Mouse (Mus musculus) testis, postnatal 14 days (tissue): Measurements from ENCODE around the gene Chfr.
A peak's percentile ranks its signal among the peaks of the same experiment; 100 is the strongest.

Experiments used
- DNase-seq: peaks from one replicate; pipeline ENCODE4 v3.0.0; 2021; ENCODE audit warnings: low spot score

Chfr gene

DNA sequence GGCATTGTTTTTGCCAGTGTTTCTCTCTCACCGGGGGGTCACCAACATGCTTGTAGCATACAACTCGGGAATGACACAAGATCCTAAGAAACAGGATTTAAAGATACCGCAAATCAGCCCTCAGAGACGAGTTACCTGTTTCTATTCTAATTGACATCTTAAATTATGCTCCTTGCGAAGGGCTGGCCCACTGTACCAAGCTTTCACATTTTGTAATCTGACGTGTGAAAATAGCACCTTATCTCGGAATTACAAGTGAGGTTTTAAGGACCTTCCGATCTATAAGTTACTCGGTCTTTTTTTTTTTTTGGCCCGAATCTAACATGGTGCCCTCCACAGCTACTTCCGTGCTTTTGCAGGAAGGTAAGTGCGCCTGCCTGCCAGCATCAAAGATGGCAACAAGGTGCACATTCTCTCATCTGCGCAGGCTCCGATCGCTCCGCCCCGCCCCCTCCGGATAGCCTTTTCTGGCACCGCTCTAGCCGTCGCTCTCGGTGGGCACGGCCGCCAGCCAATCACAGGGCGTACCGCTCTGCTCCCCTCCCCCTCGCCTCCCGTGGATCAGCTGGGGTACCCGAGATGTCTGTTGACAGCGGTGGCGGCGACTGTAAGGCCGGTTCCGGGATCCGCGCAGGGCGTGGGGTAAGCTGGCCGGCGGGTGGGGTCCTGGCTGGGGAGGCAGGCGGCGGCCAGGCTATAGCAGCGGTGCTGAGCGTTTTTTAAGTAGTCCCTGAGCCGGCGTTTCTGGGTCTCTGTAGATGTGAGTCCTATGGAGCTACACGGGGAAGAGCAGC is at the start of gene Chfr:
Chfr (plus strand) TSS at position 550 of the 794 bp plus-strand sequence.
- DNase-seq: peak; percentile 98

DNA sequence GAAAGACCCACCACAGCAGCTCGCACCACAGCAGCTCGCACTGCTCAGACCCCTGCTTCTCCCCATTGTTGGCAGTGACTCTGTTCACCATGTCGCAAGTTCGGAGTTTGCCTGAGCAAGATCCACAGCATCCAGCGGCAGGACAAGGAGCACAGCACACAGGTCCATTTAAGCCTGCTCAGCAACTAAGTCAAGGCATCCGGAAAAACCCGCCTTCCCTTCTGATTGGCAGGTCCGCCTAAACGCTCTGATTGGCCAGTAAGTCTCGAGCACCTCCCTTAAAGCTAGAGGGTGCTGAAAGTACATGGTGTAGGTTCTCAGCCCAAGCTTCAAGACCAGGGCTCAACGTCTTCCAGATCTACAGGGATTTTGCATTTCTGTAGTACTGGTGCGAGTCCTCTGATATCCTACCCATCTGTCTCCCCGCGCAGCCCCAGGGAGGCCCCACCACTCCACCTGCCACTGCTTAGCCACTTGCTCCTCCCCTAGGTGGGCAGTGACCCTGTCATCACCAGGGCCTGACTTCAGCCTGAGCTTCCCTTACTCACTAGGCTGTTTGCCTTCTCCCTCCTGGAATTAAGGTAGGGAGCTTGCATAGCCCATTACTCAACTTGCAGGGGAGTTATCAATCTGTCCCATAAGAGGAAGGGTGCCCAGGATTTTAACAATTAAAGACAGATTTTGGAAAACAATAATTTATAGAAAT is 49.3 kb upstream of the Chfr start:
- DNase-seq: peak; percentile 58

DNA sequence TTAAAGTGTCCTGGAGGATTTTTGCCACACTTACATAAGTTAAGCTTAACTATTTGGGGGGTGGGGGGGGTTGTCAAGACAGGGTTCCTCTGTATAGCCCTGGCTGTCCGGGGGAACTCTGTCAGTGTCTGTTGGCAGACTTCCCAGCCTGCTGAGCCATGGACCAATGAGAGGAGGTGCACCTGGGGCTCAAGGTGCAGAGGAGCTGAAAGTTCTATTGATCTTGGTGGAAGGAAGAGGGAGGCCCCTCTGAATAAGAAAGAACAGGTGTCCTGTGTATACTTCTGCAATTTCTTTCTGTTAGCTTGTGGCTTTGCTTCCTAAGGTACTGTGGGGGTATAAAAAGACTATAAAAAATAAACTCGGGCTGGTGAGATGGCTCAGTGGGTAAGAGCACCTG is 44.1 kb upstream of the Chfr start:
- DNase-seq: no peak

DNA sequence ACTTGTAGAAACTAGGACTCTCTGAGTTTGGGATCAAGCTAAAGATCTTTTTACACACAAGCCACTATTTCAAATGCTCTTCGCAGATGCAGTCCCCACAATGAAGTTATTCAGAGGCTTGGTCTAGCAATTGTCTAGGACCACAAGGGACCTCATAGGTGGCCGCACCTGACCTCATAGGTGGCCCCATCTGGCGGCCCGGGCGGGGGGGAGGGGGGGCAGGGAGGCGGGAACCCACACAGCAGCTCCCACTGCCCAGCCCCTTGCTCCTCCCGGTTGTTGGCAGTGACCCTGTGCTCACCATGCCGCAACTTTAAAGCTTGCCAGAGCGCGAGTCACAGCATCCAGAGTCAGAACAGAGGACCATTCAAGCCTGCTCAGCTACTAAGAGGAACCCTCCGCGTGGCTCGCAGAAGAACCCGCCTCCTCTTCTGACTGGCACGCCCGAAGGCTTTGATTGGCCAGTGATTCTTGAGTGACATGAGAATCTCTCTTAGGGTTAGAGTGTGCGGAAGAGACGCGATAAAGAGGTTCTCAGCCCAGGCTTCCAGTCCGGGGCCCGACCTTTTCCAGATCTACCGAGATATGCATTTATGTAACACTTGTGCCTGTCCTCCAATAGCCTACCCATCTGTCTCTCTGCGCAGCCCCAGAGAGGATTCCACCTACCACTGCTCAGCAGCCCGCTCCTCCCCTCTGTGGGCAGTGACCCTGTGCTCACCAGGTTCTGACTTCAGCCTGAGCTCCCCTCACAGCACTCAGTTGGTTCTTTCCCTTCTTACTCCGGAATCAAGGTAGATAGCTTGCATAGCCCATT is 41.4 kb upstream of the Chfr start, which contains the start of gene Gm35315:
Gm35315 (minus strand) TSS at position 391 of the 817 bp plus-strand sequence.
- peak; percentile 87 for DNase-seq

DNA sequence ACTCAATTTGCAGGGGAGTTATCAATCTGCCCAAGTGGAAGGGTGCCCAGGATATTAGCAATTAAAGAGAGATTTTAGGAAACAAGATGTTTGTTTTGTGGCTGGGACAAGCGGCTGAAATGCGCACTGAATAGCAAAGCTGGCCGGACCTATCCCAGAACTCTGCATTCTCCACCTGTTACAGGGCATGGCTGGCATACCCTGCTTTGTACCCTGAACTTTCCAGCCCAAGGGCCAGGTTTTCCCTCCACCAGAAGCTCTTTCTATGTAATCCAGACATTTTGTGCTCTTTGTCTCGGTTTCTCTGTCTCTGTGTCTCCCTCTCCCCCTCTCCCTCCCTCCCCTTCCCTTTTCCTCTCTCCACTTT is 40.8 kb upstream of the Chfr start:
- no peak for DNase-seq

DNA sequence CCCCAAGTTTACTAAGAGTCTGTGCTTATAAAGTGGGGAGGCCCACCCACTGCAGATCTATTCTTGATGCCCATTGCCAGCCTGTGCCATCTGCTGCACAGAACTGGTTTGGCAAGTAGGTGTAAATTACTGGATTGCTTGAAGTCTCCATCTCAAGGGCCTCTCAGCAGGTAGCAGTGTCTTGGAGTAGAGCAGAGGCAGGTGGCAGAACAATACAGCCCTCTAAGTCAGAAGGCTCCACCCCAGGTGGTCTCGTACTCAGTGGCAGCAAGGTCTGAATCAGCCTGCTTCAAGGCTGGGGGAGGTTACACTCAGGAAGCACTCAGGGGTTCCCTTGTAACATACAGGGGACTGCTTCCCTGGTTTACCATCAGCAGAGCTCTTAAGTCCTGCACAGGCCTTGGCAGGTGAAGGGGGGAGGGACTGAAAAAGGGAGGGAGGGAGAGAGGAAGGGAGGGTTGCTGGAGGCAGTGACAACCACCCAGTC is 36.6 kb upstream of the Chfr start:
- DNase-seq: no peak

DNA sequence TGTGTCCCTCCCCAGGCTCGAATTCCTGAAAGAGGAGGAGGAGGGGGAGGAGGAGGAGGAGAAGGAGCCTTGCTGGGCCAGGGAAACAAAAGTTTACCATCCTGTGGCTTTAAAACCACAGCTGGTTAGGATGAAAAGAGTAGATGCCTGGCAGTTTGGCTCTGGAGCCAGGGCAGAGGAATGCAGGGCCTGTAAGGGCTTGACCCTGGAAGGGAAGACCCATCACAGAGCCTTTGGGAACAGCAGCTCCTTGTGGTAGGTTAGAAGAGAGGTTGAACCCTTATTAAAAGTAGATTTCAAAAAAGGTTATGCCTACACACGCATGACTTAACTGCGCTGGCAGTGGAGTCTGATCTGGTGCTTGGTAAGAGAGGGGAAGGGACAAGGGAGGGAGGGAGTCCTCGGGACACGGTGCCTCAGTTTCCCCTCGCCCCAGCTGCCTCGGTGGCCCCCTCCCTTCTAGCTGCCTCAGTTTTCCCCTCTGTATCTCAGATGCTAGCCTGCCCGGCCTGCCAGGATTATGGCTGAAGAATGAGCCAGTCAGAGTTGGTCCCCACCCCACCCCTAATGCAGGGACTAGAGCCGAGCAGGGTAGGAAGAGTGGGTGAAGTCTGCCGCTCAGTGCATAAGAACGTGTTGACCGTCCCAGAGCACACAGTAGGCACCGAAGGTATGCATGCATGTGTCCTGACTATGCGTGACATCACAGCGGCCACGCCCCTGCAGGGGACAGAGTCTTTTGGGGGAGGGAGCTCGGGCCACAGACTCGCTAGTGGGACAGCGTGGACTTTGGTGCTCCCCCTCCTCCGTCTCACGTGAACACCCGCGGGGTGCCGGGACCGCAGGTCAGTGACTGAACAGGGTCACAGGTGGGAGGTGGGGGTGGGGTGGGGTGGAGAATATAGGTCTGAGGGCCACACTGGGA is 35.7 kb upstream of the Chfr start, which contains the start of gene Plcxd1:
Plcxd1 (plus strand) TSS at position 314 of the 925 bp plus-strand sequence.
- DNase-seq: no peak

DNA sequence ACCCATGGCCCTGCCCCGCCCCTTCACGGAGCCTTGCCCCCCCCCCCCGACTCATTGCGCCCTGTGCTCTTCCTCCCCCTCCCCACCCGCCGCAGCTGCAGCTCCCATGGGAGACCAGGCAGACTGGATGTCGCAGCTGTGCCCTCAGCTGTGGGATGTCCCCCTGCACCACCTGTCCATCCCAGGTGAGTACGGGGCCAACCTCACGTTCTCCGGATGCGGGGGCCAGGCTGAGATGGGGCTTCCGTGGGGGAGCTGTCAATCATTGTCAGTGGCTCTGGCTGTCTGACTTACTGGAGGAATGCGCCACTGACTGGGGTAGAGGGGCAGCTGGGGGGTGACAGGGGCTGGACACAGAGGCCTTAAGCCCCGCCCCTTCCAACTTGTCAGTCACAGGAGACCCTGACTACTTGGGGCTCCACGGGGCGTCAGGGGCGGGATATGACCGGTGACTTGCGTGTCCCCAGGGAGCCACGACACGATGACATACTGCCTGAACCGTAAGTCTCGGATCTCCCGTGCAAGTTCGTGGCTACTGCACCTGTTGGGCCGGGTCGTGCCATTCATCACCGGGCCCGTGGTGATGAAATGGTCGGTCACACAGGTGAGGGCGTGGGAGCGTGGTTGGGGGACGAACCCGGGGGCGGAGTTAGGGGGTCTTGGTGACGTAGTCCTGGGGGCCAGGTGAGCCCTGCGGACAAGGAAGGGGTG is 34.6 kb upstream of the Chfr start:
- peak; percentile 39 for DNase-seq

DNA sequence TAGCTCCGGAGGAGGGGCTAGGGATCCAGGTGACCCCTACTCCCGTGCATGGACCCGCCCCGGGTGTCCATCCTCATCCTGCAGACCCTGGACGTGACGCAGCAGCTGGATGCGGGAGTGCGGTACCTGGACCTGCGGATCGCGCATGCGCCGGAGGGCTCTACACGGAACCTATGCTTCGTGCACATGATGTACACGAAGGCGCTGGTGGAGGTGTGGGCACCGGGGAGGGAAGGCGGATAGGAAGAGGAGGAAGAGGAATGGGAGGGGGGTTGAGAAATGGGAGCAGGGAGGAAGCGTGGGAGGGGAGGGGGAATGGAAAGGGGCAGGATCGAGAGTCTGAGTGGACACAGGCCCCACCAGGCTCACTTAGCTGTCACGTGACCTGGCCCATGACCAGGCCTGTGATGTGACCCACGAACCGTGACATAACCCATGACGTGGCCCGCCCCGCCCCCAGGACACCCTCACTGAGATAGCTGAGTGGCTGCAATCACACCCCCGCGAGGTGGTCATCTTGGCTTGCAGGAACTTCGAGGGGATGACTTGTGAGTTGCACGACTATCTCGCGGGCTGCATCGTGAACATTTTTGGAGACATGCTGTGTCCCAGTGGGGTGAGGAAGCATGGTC is 33.8 kb upstream of the Chfr start:
- DNase-seq: peak; percentile 61

DNA sequence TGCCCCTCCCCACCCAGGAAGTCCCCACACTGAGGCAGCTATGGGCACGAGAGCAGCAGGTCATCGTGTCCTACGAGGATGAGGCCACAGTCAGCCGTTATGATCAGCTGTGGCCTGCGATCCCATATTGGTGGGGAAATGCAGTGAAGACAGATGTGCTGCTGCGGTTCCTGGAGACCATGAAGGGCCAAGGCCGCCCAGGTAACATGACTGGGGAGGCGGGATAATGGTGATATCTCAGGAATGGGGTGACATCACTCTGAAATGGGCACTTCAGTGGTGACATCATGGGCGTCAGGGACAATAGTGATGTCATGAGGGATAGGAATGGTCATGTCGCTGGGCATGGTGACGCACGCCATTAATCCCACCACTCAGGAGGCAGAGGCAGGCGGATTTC is 33.2 kb upstream of the Chfr start:
- DNase-seq: no peak

DNA sequence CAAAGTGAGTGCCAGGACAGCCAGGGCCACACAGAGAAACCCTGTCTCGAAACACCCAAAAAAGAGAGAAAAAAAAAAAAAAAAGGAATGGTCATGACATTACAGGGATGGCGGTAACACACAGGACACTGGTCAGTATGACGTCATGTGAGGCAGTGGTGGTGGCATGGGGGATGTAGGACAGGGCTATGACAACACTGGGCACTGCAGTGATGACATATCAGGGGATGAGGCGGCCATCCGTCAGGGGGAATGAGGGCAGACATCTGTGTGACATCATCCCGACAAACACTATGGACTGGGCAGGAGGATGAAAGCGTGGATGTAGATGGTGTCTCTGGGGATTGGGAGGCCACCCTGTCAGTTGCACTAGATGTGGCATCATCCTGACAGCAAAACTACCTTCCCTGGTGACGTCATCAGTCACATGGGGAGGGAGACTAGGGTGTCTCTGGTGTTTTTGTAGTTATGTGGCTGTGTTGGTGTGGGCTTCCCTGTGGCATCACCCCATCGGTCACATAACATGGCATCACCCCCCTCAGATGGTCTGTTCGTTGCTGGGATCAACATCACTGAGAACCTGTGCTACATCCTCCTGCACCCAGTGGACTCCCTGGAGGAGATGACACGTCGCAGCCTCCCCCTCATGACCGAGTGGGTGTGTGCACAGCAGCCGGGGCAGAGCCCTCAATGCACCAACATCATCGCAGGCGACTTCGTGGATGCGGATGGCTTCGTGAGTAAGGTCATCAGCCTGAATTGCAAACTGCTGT is 32.6 kb upstream of the Chfr start:
- no peak for DNase-seq

DNA sequence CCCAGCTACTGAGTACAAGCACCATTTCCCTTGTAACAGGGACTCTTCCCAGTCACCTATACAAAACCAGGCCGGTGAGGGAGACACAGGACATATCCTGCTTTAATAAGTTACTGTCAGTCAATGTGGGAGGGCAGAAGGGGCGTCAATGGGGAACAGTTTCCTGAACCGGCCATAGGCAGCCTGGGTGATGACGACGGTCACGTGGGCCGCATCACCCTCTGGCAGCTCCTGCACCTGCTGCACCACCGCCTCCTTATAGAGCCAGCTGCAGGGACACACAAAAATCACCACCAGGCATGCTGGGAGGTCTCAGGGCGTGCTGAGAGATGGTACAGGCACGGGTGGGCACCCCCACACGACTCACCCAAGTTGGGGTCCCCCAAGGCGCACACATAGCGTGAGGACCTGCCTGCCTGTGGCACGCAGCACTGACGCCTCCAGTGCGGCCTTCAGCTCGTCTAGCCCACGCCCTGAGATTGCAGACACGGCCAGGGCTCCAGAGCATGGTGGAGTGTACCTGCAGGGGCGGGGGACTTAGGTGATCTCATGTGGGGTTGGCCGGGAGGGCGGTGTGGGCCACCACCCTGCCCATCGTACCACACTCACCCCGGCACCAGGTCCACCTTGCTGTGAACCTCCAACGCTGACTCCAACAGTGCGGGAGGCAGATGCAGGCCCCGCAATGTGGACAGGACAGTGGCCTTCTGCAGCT is 31.6 kb upstream of the Chfr start:
- DNase-seq: no peak

DNA sequence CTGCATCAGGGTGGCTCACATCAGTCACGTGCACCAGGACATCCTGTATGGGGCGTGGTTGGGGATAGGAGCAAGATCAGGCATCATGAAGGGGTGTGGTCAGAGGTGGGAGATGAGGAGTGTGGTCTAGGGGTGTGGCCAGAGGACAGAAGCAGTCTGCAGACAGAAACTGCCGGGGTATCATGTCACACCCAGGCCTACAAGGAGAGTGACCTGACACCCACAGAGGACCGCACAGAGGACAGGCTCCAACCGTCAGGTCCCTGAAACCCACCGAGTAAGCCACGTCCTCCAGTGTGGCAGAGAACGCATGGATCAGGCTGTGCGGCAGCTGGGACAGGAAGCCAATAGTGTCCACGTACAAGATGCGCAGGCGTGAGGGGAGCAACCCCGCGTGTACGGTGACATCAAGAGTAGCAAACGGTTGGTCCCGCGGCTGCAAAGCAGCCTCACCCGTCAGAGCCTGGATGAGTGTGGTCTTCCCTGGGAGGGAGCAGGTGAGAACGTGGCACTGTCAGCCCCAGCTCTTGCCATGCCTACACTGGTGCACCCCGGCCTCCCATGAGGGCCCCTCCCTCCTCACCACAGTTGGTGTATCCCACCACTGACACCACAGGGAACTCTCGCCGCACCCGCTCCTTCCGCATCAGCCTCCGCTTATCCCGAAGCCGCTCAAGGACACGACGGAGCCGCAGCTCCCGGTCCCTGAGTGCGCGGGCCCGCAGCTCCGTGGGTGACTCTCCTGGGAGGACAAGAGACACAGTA is 30.8 kb upstream of the Chfr start:
- DNase-seq: no peak

DNA sequence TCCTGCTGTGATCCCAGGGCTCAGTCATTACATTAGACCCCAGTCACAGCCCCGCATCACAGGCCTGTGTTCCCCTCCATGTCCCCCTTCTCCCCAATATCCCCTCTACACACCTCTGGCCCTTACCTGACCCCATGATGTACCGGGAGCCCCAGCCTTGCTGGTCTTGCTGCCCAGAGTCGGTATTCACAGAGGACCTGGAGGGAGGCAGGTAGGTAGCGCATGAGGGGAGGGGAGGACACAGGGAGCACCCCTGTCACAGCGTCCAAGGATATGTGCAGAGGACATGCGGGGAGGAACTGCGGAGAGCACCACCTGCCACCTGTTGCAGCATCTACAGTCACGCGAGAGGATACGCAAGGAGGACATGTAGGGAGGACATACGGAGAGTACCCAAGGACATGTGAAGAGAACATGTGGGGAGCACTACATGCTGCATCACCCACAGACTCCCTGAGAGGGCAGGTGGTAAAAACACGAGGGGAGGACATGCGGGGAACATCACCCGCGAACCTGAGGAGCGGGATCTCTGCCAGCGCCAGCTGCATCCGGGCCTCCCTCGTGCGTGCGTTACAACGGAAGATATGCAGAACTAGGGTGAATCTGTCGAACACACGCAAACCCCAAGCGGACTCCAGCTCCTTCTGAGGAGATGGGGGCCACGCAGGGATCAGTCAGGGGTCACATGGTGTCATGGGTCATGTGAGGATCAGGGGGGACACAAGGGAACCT is 29.3 kb upstream of the Chfr start:
- no peak for DNase-seq

DNA sequence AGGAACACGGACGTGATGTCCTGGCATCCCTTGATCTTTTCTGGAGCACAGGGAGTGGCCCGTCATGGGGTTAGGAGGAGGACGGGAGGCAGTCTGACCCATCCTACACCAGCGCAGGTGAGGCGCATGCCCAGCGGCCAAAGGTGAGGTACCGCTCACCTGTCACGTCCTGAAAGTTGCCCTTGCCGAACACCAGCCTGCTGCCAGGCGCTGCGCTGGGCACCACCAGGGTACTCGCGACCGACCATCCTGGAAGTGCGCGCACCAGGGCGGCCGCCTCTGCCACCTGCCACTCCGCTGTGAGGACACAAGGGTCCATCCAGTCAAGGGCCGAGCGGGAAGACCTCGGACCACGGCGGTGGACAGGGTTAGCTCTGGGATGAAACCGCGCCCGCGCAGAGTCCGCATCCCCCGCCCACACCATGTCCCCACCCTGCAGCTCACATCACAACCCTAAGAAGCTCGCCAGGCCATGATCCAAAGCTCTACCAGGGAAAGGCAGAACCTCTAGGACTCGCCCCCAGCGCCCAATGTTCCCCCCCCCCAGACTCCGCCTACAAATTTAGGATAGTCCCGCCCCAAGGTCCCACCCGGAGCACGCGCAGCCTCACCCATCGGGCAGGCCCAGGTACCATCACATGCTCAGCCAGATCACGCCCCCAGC is 28.6 kb upstream of the Chfr start:
- DNase-seq: no peak

DNA sequence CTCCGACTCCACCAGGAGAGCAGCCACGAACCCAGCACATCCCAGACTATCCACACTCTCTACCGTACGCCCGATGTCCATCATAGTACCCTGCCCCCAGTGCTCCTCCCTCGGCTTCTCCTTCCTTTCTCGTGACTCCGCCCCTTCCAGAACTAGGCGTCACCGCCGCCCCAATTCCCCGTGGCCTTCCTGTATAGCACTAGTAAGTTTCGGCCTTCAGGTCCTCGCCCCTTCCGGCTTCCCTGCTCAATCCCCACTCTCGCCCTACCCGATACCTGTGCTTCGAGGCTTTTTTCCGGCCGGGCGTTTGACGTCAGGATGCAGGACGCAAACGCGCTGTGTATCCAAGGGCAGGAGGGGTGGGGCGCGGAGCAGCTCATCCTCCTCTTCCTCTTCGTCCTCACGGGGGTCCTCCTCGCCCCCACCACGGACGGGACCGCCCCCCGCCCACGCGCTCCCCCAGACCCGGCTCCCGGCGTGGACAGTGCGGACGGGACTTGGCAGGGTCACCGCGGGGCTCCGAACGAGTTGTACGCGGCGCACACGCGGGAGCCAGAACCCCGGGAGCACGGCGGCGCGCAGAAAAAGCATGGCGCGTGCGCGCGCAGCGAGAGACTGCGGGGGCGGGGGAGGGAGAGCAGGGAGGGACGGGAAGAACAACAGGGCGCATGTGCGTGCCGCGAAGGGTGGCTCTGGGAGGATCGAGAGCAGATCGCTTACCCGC is 27.9 kb upstream of the Chfr start, which contains the start of gene Gtpbp6:
Gtpbp6 (minus strand) TSS at position 617 of the 724 bp plus-strand sequence.
- DNase-seq: peak; percentile 96
